Mouse (Mus musculus): ENCODE data around the gene Slc4a10. TPM values are rescaled to one million over a fixed set of nuclear protein-coding genes. Genes with fewer than 3 reads are reported as not detected.

Gene Slc4a10
- polyA plus RNA-seq, 1 experiment from 2014 or later, result not detected

DNA sequence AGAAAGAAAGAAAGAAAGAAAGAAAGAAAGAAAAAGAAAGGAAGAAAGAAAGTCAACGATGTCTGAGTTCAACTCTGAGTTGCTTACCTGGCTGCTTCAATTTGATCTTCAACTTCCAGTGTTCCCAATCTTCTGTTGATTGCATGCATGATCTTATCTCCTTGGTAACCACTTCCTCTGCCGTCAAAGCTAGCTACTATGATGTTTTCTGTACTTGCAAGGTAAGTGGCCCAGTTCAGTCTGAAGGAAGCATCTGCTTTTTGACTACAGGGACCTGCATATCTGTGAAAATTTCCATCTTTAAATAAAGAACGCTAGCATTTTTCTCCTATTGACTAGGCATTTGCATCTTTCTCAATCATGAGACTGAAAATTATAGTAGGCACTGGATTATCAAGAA lies 305.8 kb downstream of the Slc4a10 start:
- no peak overlapping the region for H3K4me2 ChIP-seq (ENCODE audit: low read depth, low read length)
- 49% methylated on average over 3 of the region's 3 CpGs for WGBS (ENCODE audit: insufficient replicate concordance)
- H3K9ac ChIP-seq (ENCODE audit: low read depth, low read length), result no peak overlapping the region
- H3K27ac ChIP-seq (ENCODE audit: low read length), result no peak overlapping the region
- H3K27me3 ChIP-seq (ENCODE audit: control insufficient read depth, insufficient read depth, low read depth, low read length), result no peaks in the 10 kb centered on the region
- no peak overlapping the region for H3K4me3 ChIP-seq (ENCODE audit: low read depth, low read length)
- H3K9me3 ChIP-seq (replicated peaks; ENCODE audit: control insufficient read depth, low read length), result no peaks in the 10 kb centered on the region
- no peaks in the 10 kb centered on the region for H3K4me1 ChIP-seq (ENCODE audit: control insufficient read depth, low read depth, low read length)
- no peak for ATAC-seq (ENCODE audit: low read depth)
- H3K36me3 ChIP-seq (ENCODE audit: control insufficient read depth, insufficient read depth), result no peaks in the 10 kb centered on the region

DNA sequence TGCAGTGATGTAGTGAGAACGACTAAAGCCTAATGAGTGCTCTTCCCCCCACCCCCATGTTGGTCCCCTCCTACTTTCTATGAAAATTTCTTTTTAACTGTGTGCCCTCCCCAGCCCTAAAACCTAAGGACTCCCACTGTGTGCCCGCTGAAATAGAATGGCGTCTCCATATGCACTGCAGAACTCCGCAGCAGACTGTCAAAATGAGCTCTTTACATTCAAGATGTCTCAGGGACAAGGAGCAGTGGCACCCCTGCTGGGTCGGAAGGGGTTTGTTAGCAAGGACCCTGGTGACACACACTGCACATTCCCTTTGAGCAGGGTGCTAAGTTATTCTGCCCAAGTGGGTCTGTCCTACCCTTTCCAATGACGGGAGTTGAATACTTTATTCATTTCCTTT lies 309.5 kb downstream of the Slc4a10 start:
- no peak overlapping the region for H3K27ac ChIP-seq (ENCODE audit: low read length)
- no peak overlapping the region for H3K9ac ChIP-seq (ENCODE audit: low read depth, low read length)
- H3K4me1 ChIP-seq (ENCODE audit: control insufficient read depth, low read depth, low read length), result no peaks in the 10 kb centered on the region
- 62% methylated on average over 6 of the region's 6 CpGs for WGBS (ENCODE audit: insufficient replicate concordance)
- no peak for ATAC-seq (ENCODE audit: low read depth)
- H3K4me3 ChIP-seq (ENCODE audit: low read depth, low read length), result no peak overlapping the region
- no peaks in the 10 kb centered on the region for H3K36me3 ChIP-seq (ENCODE audit: control insufficient read depth, insufficient read depth)
- no peak overlapping the region for H3K4me2 ChIP-seq (ENCODE audit: low read depth, low read length)
- no peaks in the 10 kb centered on the region for H3K27me3 ChIP-seq (ENCODE audit: control insufficient read depth, insufficient read depth, low read depth, low read length)
- no peaks in the 10 kb centered on the region for H3K9me3 ChIP-seq (replicated peaks; ENCODE audit: control insufficient read depth, low read length)

DNA sequence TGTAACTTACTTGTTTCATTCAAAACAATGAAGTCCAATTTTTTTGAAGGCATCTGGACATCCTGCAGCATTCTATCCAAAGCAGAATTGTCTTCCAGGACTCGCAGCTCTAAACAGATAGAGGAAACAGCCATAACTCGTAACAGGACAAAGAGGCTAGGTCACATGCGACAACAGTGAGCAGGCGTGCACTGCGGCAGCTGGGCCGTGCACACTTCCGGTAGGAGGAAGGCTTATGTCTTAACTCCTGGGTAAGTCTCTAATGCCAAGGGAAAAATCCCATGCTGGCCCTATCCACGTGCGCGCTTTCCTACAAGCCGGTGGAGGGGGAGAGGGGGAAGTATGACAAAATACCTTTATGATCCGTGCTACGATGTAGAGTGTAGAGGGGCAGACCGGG lies 310.3 kb downstream of the Slc4a10 start:
- no peak overlapping the region for H3K9ac ChIP-seq (ENCODE audit: low read depth, low read length)
- WGBS (ENCODE audit: insufficient replicate concordance), result 61% methylated on average over 14 of the region's 14 CpGs

DNA sequence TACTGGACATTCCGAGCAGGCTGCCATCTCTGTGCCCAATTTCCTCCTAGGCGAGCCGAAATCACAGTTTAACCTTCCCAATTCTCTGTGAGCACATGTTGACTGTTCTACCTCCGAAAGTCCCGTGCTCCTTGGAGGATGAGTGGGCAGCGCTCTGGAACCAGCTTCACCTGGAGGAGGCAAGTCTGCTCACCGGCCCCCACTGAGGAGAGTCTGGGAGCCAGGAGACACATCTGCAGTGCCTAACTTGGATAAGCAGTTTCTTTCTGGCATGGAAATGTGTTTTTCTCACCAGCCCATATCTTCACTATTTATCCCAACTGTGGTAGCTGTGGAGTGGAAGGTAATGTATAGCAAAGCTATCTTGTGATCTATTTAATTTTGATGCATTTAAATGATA lies 311.0 kb downstream of the Slc4a10 start:
- Histone ChIP-seq H3K4me1 (ENCODE audit: control insufficient read depth, low read depth, low read length) (no peaks in the 10 kb centered on the region), H3K27me3 (ENCODE audit: control insufficient read depth, insufficient read depth, low read depth, low read length) (no peaks in the 10 kb centered on the region), H3K9ac (ENCODE audit: low read depth, low read length) (no peak overlapping the region), H3K4me2 (ENCODE audit: low read depth, low read length) (no peak overlapping the region), H3K4me3 (ENCODE audit: low read depth, low read length) (no peak overlapping the region), H3K9me3 (replicated peaks; ENCODE audit: control insufficient read depth, low read length) (no peaks in the 10 kb centered on the region), H3K36me3 (ENCODE audit: control insufficient read depth, insufficient read depth) (no peaks in the 10 kb centered on the region), H3K27ac (ENCODE audit: low read length) (no peak overlapping the region)
- ATAC-seq (ENCODE audit: low read depth), result no peak
- 64% methylated on average over 7 of the region's 7 CpGs for WGBS (ENCODE audit: insufficient replicate concordance)

More for the DNA sequence above, 310.3 kb downstream of the Slc4a10 start:
- no peaks in the 10 kb centered on the region for H3K27me3 ChIP-seq (ENCODE audit: control insufficient read depth, insufficient read depth, low read depth, low read length)
- no peaks in the 10 kb centered on the region for H3K9me3 ChIP-seq (replicated peaks; ENCODE audit: control insufficient read depth, low read length)
- no peak overlapping the region for H3K27ac ChIP-seq (ENCODE audit: low read length)
- H3K4me3 ChIP-seq (ENCODE audit: low read depth, low read length), result no peak overlapping the region
- no peaks in the 10 kb centered on the region for H3K4me1 ChIP-seq (ENCODE audit: control insufficient read depth, low read depth, low read length)
- H3K4me2 ChIP-seq (ENCODE audit: low read depth, low read length), result no peak overlapping the region
- no peak for ATAC-seq (ENCODE audit: low read depth)
- H3K36me3 ChIP-seq (ENCODE audit: control insufficient read depth, insufficient read depth), result no peaks in the 10 kb centered on the region

DNA sequence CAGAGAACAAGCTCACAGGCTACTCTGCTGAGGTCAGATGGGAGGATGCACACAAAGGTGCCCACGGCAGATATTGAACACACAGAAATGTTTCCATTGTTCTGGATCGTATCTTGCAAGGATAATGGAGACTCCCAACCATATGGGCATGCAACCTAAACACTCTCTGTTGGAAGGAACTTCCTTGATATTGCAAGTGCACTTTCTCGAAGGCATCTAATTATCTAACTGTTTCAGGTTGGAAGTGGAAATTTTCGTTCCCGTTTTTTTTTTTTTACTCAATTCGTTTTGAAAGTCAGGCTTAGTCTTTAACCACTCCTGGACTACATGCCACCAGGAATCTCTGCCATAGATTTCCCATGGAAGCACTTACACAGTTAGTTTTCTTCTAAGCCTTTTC lies 314.6 kb downstream of the Slc4a10 start:
- Histone ChIP-seq H3K27me3 (ENCODE audit: control insufficient read depth, insufficient read depth, low read depth, low read length) (no peaks in the 10 kb centered on the region), H3K4me1 (ENCODE audit: control insufficient read depth, low read depth, low read length) (no peaks in the 10 kb centered on the region), H3K4me2 (ENCODE audit: low read depth, low read length) (no peak overlapping the region), H3K36me3 (ENCODE audit: control insufficient read depth, insufficient read depth) (no peaks in the 10 kb centered on the region), H3K9me3 (replicated peaks; ENCODE audit: control insufficient read depth, low read length) (no peaks in the 10 kb centered on the region), H3K9ac (ENCODE audit: low read depth, low read length) (no peak overlapping the region), H3K4me3 (ENCODE audit: low read depth, low read length) (no peak overlapping the region), H3K27ac (ENCODE audit: low read length) (no peak overlapping the region)
- ATAC-seq (ENCODE audit: low read depth), result no peak
- 56% methylated on average over 6 of the region's 6 CpGs for WGBS (ENCODE audit: insufficient replicate concordance)

DNA sequence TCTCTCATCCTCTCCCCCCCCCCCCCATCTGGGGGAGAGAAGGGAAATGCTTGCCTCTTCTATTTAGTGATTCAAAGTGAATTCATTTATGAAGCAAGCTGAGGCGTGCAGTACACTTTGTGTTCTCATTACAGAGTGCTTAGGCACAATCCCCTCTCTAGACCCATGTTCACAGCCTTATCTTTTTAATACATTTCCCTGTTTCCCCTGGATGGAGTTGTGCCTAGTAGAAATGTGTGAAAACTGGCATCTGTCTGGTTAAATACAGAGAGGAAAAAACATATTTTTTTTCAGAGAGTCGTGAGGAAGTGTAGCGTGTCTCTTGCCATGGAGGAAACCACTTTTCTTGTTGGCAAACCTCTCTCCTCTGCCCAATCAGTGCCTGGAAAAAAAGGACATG lies 315.3 kb downstream of the Slc4a10 start:
- Histone ChIP-seq H3K36me3 (ENCODE audit: control insufficient read depth, insufficient read depth) (no peaks in the 10 kb centered on the region), H3K27me3 (ENCODE audit: control insufficient read depth, insufficient read depth, low read depth, low read length) (no peaks in the 10 kb centered on the region), H3K4me3 (ENCODE audit: low read depth, low read length) (no peak overlapping the region), H3K9me3 (replicated peaks; ENCODE audit: control insufficient read depth, low read length) (no peaks in the 10 kb centered on the region), H3K4me1 (ENCODE audit: control insufficient read depth, low read depth, low read length) (no peaks in the 10 kb centered on the region), H3K9ac (ENCODE audit: low read depth, low read length) (no peak overlapping the region), H3K4me2 (ENCODE audit: low read depth, low read length) (no peak overlapping the region), H3K27ac (ENCODE audit: low read length) (no peak overlapping the region)
- ATAC-seq (ENCODE audit: low read depth), result no peak
- 53% methylated on average over 3 of the region's 3 CpGs for WGBS (ENCODE audit: insufficient replicate concordance)

DNA sequence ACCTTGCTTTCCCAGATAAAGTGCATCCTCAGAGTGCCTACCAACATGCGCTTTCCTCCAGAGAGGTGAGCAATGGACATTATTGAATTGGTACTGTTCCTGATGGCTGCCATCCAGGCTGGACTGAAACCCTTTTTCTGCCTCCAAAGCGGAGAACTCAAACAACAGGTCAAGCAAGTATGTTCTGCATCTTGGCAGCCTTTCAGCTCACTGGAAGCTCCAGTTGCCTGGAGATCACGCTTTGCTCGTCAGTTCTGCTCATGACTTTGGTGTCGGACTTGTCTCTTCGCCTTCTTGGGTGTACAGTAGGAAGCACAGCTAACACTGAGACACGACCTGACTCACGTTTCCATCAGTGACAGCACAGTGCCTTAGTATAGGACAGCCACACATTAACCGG lies 315.9 kb downstream of the Slc4a10 start:
- Histone ChIP-seq H3K27me3 (ENCODE audit: control insufficient read depth, insufficient read depth, low read depth, low read length) (no peaks in the 10 kb centered on the region), H3K4me3 (ENCODE audit: low read depth, low read length) (no peak overlapping the region), H3K4me1 (ENCODE audit: control insufficient read depth, low read depth, low read length) (no peaks in the 10 kb centered on the region), H3K27ac (ENCODE audit: low read length) (no peak overlapping the region), H3K9ac (ENCODE audit: low read depth, low read length) (no peak overlapping the region), H3K4me2 (ENCODE audit: low read depth, low read length) (no peak overlapping the region), H3K9me3 (replicated peaks; ENCODE audit: control insufficient read depth, low read length) (no peaks in the 10 kb centered on the region), H3K36me3 (ENCODE audit: control insufficient read depth, insufficient read depth) (no peaks in the 10 kb centered on the region)
- no peak for ATAC-seq (ENCODE audit: low read depth)
- WGBS (ENCODE audit: insufficient replicate concordance), result 74% methylated on average over 9 of the region's 9 CpGs

DNA sequence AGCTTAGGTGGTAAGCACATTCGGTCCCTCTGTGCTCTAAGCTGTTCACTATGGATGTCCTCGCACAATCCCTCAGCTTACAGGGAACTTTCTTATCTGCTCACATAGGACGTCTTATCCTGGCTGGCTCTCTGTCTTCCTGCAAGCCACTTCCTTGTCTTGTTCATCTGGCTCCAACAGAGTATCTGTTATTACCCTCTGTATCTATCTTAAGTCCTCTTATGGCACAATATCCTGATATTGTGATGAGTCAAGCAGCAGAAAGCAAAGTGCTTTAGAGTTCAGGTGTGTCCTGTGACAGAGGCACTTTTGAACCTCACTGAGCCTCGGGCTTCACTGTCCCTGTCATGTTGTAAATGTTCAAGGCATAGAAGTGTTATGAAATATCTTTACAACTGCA lies 317.3 kb downstream of the Slc4a10 start:
- WGBS (ENCODE audit: insufficient replicate concordance), result 33% methylated on average over 4 of the region's 4 CpGs
- no peak for ATAC-seq (ENCODE audit: low read depth)
- Histone ChIP-seq H3K27ac (ENCODE audit: low read length) (no peak overlapping the region), H3K9me3 (replicated peaks; ENCODE audit: control insufficient read depth, low read length) (no peaks in the 10 kb centered on the region), H3K4me3 (ENCODE audit: low read depth, low read length) (no peak overlapping the region), H3K36me3 (ENCODE audit: control insufficient read depth, insufficient read depth) (no peaks in the 10 kb centered on the region), H3K9ac (ENCODE audit: low read depth, low read length) (no peak overlapping the region), H3K4me1 (ENCODE audit: control insufficient read depth, low read depth, low read length) (no peaks in the 10 kb centered on the region), H3K4me2 (ENCODE audit: low read depth, low read length) (no peak overlapping the region), H3K27me3 (ENCODE audit: control insufficient read depth, insufficient read depth, low read depth, low read length) (no peaks in the 10 kb centered on the region)

DNA sequence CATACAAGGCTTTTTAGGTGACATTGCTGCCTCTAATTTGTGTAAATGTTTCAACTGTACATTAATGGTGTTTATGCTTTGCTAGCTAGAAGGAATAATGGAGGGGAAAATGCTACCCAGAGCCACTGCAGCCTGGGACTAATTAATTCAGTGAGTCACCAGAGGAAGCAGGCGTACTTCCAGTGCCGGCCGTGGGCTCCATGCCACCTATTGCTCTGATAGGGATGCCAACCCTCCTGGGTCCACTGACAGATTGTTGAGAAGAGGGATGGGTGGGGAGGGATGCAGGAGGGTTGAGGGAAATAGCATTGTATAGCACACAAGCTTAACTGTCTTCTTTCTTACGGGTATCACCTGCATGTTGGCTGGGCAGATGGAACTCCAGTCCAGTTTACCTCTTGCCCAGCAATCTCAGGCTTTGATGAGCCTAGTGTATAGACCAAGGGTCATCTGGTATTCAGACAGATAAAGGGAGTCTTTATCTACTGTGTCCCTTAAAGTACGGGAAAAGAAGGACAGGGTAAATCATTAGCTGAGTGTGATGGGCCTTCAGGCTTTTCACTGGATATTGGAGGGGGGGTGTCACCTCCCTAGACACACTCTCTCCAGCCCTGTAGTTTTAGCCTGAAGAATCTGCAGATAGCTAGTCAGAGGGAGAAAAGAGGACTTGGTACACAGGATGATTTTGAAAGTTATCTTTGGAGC lies 322.2 kb downstream of the Slc4a10 start:
- H3K9ac ChIP-seq (ENCODE audit: low read depth, low read length), result no peak overlapping the region
- H3K4me2 ChIP-seq (ENCODE audit: low read depth, low read length), result no peak overlapping the region
- H3K27me3 ChIP-seq (ENCODE audit: control insufficient read depth, insufficient read depth, low read depth, low read length), result no peaks in the 10 kb centered on the region
- no peaks in the 10 kb centered on the region for H3K9me3 ChIP-seq (replicated peaks; ENCODE audit: control insufficient read depth, low read length)
- H3K36me3 ChIP-seq (ENCODE audit: control insufficient read depth, insufficient read depth), result no peaks in the 10 kb centered on the region
- H3K4me1 ChIP-seq (ENCODE audit: control insufficient read depth, low read depth, low read length), result no peaks in the 10 kb centered on the region
- 66% methylated on average over 5 of the region's 5 CpGs for WGBS (ENCODE audit: insufficient replicate concordance)
- no peak for ATAC-seq (ENCODE audit: low read depth)
- no peak overlapping the region for H3K4me3 ChIP-seq (ENCODE audit: low read depth, low read length)
- no peak overlapping the region for H3K27ac ChIP-seq (ENCODE audit: low read length)

All from liver, embryonic 16.5 days (tissue).